Mouse (Mus musculus) MN1 (cell line): ENCODE data around the gene Ybx1.
A peak's percentile ranks its signal among the peaks of the same experiment; 100 is the strongest.

Experiments used
- DNase-seq: peaks from one replicate; pipeline ENCODE4 v3.0.0-alpha.2; 2016; ENCODE audit warnings: low spot score

The Ybx1 gene

GRCm38 (mm10) chr4:119266606-119267005 lies 27.8 kb downstream of the Ybx1 start:
- DNase-seq, result no peak

- DNase-seq, result no peak
Observed at GRCm38 (mm10) chr4:119263459-119263858, 30.9 kb downstream of the Ybx1 start.

GRCm38 (mm10) chr4:119262483-119262882 lies 31.9 kb downstream of the Ybx1 start:
- no peak for DNase-seq

GRCm38 (mm10) chr4:119261087-119261713 lies 33.2 kb downstream of the Ybx1 start:
- no peak for DNase-seq

- no peak for DNase-seq
Observed at GRCm38 (mm10) chr4:119259344-119260254, 34.8 kb downstream of the Ybx1 start.

- DNase-seq, result no peak
Observed at GRCm38 (mm10) chr4:119257083-119257482, 37.3 kb downstream of the Ybx1 start.

- no peak for DNase-seq
Observed at GRCm38 (mm10) chr4:119255351-119255750, 39.1 kb downstream of the Ybx1 start, which contains the start of gene Cldn19. Cldn19 (plus strand) TSS chr4:119255414.

GRCm38 (mm10) chr4:119254012-119254618 lies 40.3 kb downstream of the Ybx1 start:
- DNase-seq, result no peak

GRCm38 (mm10) chr4:119252025-119252808 lies 42.2 kb downstream of the Ybx1 start:
- DNase-seq, result no peak

- no peak for DNase-seq
Observed at GRCm38 (mm10) chr4:119248407-119248965, 45.9 kb downstream of the Ybx1 start.

- DNase-seq, result peak; percentile 49
Observed at GRCm38 (mm10) chr4:119247462-119248235, 46.8 kb downstream of the Ybx1 start.

- no peak for DNase-seq
Observed at GRCm38 (mm10) chr4:119246688-119247225, 47.6 kb downstream of the Ybx1 start.

- no peak for DNase-seq
Observed at GRCm38 (mm10) chr4:119245961-119246360, 48.4 kb downstream of the Ybx1 start.

- DNase-seq, result peak; percentile 14
Observed at GRCm38 (mm10) chr4:119245556-119245955, 48.8 kb downstream of the Ybx1 start.

- DNase-seq, result no peak
Observed at GRCm38 (mm10) chr4:119244468-119245240, 49.8 kb downstream of the Ybx1 start.

GRCm38 (mm10) chr4:119242571-119242970 lies 51.8 kb downstream of the Ybx1 start:
- DNase-seq, result no peak

- DNase-seq, result no peak
Observed at GRCm38 (mm10) chr4:119241664-119242063, 52.7 kb downstream of the Ybx1 start.

- peak; percentile 65 for DNase-seq
Observed at GRCm38 (mm10) chr4:119239181-119239682, 55.2 kb downstream of the Ybx1 start.

- no peak for DNase-seq
Observed at GRCm38 (mm10) chr4:119238661-119239060, 55.7 kb downstream of the Ybx1 start.

- DNase-seq, result no peak
Observed at GRCm38 (mm10) chr4:119234348-119234747, 60.1 kb downstream of the Ybx1 start.
